Mouse (Mus musculus): Measurements from ENCODE around the gene Fat1.

GRCm38 (mm10) chr8:45070949-45071348, 135.7 kb downstream of the Fat1 start:
- TF ChIP-seq CTCF (IDR thresholded peaks at IDR 0.05; ENCODE audit: control insufficient read depth, insufficient read depth, insufficient read length) (no peak), CEBPB (IDR thresholded peaks at IDR 0.05; ENCODE audit: low read depth) (peak; percentile 47)

All from C2C12 (cell line).